Mouse (Mus musculus) hindbrain, embryonic 12.5 days (tissue): ENCODE data around the gene Slc10a7. TPM values are rescaled to one million over a fixed set of nuclear protein-coding genes. Genes with fewer than 3 reads are reported as not detected.

Experiments
- ATAC-seq: fragments of 200-750 bp; cut with Nextera tagmentation; 2 replicates; pipeline ENCODE4 v1.8.0; 2017; ENCODE audit warnings: moderate TSS enrichment; ENCODE audit not compliant: low FRiP score
- H3K27ac ChIP-seq: fragments of 300-500 bp; sonication (generic); 2 replicates; pipeline ENCODE4 v1.5.1; 2016; ENCODE audit warnings: mild to moderate bottlenecking
- H3K27me3 ChIP-seq: fragments of 300-500 bp; sonication (generic); 2 replicates; pipeline ENCODE4 v1.6.1; 2016; ENCODE audit warnings: mild to moderate bottlenecking
- H3K36me3 ChIP-seq: fragments of 300-500 bp; sonication (generic); 2 replicates; pipeline ENCODE4 v1.6.1; 2016; ENCODE audit warnings: mild to moderate bottlenecking
- H3K4me1 ChIP-seq: fragments of 300-500 bp; sonication (generic); 2 replicates; pipeline ENCODE4 v1.6.1; 2016
- H3K4me2 ChIP-seq: fragments of 300-500 bp; sonication (generic); replicated peaks from 2 replicates; pipeline ENCODE4 v1.6.1; 2016; ENCODE audit warnings: mild to moderate bottlenecking
- H3K4me3 ChIP-seq: fragments of 300-500 bp; sonication (generic); 2 replicates; pipeline ENCODE4 v1.5.1; 2016; ENCODE audit warnings: mild to moderate bottlenecking
- H3K9ac ChIP-seq: fragments of 300-500 bp; sonication (generic); 2 replicates; pipeline ENCODE4 v1.6.1; 2016; ENCODE audit warnings: mild to moderate bottlenecking, moderate library complexity
- H3K9me3 ChIP-seq: fragments of 300-500 bp; sonication (generic); replicated peaks from 2 replicates; pipeline ENCODE4 v1.6.1; 2016; ENCODE audit warnings: mild to moderate bottlenecking
- WGBS: fragments of 180-500 bp; shearing (Covaris S2); methylation state at CpG from one replicate; pipeline ENCODE4 v1.1.7; 2016; 5-methylcytosine and 5-hydroxymethylcytosine counted together
- polyA plus RNA-seq: library from polyadenylated mRNA; unstranded; fragments of >200 nt; fragmentation: Nextera tagmentation; extraction: Ambion mirVana; gene quantifications from 2 replicates; pipeline ENCODE4 v1.2.1, GENCODE M21; 2016

Slc10a7 gene
- polyA plus RNA-seq, 1 experiment from 2014 or later: 14.3 TPM

- Histone ChIP-seq H3K9me3 (no peaks in the 10 kb centered on the region), H3K36me3 (no peaks in the 10 kb centered on the region), H3K4me3 (no peak overlapping the region), H3K9ac (no peak overlapping the region), H3K4me1 (no peaks in the 10 kb centered on the region), H3K27me3 (no peaks in the 10 kb centered on the region), H3K27ac (no peak overlapping the region), H3K4me2 (no peak overlapping the region)
- no peak for ATAC-seq
- 84% methylated on average over 4 of the region's 4 CpGs for WGBS
Measured at GRCm38 (mm10) chr8:78754986-78755385, 245.8 kb downstream of the Slc10a7 start.

- no peak overlapping the region for H3K9ac ChIP-seq
- no peak overlapping the region for H3K4me2 ChIP-seq
- ATAC-seq: no peak
Measured at GRCm38 (mm10) chr8:78759139-78759538, 250.0 kb downstream of the Slc10a7 start.

GRCm38 (mm10) chr8:78764976-78765375 is 255.8 kb downstream of the Slc10a7 start:
- Histone ChIP-seq H3K27me3 (no peaks in the 10 kb centered on the region), H3K27ac (no peak overlapping the region), H3K4me2 (no peak overlapping the region), H3K4me1 (no peaks in the 10 kb centered on the region), H3K9ac (no peak overlapping the region), H3K36me3 (no peaks in the 10 kb centered on the region), H3K9me3 (no peaks in the 10 kb centered on the region; the same call in 1 of the 2 replicates), H3K4me3 (no peak overlapping the region)
- no peak for ATAC-seq

More at GRCm38 (mm10) chr8:78759139-78759538, 250.0 kb downstream of the Slc10a7 start:
- Histone ChIP-seq H3K9me3 (no peaks in the 10 kb centered on the region; the same call in 1 of the 2 replicates), H3K27ac (no peak overlapping the region), H3K4me3 (no peak overlapping the region), H3K27me3 (no peaks in the 10 kb centered on the region), H3K36me3 (no peaks in the 10 kb centered on the region), H3K4me1 (no peaks in the 10 kb centered on the region)

GRCm38 (mm10) chr8:78765556-78765955 is 256.4 kb downstream of the Slc10a7 start:
- no peak overlapping the region for H3K27ac ChIP-seq

GRCm38 (mm10) chr8:78770584-78770983 is 261.4 kb downstream of the Slc10a7 start:
- Histone ChIP-seq H3K9me3 (no peaks in the 10 kb centered on the region), H3K27me3 (no peaks in the 10 kb centered on the region), H3K36me3 (no peaks in the 10 kb centered on the region), H3K4me1 (no peaks in the 10 kb centered on the region), H3K27ac (no peak overlapping the region), H3K4me2 (no peak overlapping the region), H3K9ac (no peak overlapping the region), H3K4me3 (no peak overlapping the region)
- WGBS: 98% methylated on average over 3 of the region's 3 CpGs
- ATAC-seq: no peak

More at GRCm38 (mm10) chr8:78765556-78765955, 256.4 kb downstream of the Slc10a7 start:
- Histone ChIP-seq H3K27me3 (no peaks in the 10 kb centered on the region), H3K4me1 (no peaks in the 10 kb centered on the region), H3K4me3 (no peak overlapping the region), H3K36me3 (no peaks in the 10 kb centered on the region), H3K9ac (no peak overlapping the region), H3K9me3 (no peaks in the 10 kb centered on the region; the same call in 1 of the 2 replicates), H3K4me2 (no peak overlapping the region)
- WGBS: 86% methylated on average over 1 of the region's 1 CpGs
- no peak for ATAC-seq

GRCm38 (mm10) chr8:78771256-78771655 is 262.1 kb downstream of the Slc10a7 start:
- Histone ChIP-seq H3K27ac (no peak overlapping the region), H3K9ac (no peak overlapping the region), H3K4me3 (no peak overlapping the region), H3K4me2 (no peak overlapping the region), H3K27me3 (no peaks in the 10 kb centered on the region), H3K4me1 (no peaks in the 10 kb centered on the region), H3K36me3 (no peaks in the 10 kb centered on the region), H3K9me3 (no peaks in the 10 kb centered on the region)
- 66% methylated on average over 7 of the region's 7 CpGs for WGBS
- ATAC-seq: no peak

GRCm38 (mm10) chr8:78776816-78777215 is 267.7 kb downstream of the Slc10a7 start:
- ATAC-seq: no peak
- no peak overlapping the region for H3K4me2 ChIP-seq
- H3K36me3 ChIP-seq: no peaks in the 10 kb centered on the region
- H3K4me3 ChIP-seq: no peak overlapping the region
- H3K27ac ChIP-seq: no peak overlapping the region
- H3K4me1 ChIP-seq: no peaks in the 10 kb centered on the region
- no peaks in the 10 kb centered on the region for H3K27me3 ChIP-seq
- 88% methylated on average over 9 of the region's 9 CpGs for WGBS
- no peaks in the 10 kb centered on the region for H3K9me3 ChIP-seq
- H3K9ac ChIP-seq: no peak overlapping the region

Other genes with a start within 250 kb of the Slc10a7 start
- gene Pou4f2, start 72.7 kb upstream of the Slc10a7 start, polyA plus RNA-seq: 2.6 and 5.0 TPM in 2 replicates
- gene Rbmxl1, start 448 bp upstream of the Slc10a7 start, polyA plus RNA-seq: 272 and 288 TPM in 2 replicates